Mouse (Mus musculus): Measurements from ENCODE around the gene Fam166a.

Gene Fam166a

DNA sequence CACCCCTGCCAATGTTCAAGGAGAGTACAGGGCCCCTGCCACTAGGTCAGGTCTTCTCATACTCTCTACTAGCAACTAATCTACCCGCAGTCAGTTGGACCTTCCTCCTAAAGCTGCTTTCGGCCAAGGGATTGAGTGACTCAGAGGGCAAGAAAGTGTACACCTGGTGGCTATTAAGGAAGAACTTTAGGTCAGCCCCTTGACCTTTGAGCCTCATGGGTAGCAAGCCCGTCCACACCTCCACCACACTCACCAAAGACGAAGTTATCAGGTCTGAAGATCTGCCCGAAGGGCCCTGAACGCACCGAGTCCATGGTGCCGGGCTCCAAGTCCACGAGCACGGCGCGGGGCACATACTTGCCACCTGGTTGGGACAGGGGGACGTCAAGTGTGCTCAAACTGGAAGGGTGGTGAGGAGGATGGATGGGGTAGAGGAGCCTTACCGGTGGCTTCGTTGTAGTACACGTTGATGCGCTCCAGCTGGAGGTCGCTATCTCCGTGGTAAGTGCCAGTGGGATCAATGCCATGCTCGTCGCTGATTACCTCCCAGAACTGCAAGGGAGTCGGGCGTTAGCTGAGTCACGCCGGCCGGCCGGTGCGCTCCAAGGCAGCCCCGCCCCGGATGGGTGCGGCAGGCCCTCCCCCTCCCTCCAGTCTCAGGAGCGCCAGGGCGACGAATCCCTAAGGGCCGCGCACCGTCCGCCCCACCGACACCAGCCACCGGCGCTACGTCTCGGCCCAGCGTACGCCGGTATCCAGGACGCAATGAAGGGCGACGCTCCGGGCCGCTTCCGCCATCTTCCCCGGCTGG, 5.3 kb downstream of the Fam166a start:
- peak; percentile 86 for DNase-seq (ENCODE audit: low read depth)

DNA sequence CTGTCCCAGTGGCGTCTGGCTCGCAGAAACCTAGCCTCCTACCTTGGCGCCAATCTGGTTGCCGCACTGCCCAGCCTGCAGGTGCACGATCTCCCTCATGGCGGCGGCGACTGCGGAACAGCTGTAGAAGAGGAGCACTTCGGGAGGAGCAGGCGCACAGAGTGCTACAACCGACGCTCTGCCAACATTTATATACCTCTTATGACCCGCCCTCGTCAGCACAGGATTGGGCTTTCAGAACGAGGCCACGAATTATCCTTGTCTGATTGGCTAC, 5.9 kb downstream of the Fam166a start, which contains the start of gene Tubb4b:
TSS of gene Tubb4b (minus strand) at position 211 of the 274 bp plus-strand sequence.
- no peak for DNase-seq (ENCODE audit: low read depth)

DNA sequence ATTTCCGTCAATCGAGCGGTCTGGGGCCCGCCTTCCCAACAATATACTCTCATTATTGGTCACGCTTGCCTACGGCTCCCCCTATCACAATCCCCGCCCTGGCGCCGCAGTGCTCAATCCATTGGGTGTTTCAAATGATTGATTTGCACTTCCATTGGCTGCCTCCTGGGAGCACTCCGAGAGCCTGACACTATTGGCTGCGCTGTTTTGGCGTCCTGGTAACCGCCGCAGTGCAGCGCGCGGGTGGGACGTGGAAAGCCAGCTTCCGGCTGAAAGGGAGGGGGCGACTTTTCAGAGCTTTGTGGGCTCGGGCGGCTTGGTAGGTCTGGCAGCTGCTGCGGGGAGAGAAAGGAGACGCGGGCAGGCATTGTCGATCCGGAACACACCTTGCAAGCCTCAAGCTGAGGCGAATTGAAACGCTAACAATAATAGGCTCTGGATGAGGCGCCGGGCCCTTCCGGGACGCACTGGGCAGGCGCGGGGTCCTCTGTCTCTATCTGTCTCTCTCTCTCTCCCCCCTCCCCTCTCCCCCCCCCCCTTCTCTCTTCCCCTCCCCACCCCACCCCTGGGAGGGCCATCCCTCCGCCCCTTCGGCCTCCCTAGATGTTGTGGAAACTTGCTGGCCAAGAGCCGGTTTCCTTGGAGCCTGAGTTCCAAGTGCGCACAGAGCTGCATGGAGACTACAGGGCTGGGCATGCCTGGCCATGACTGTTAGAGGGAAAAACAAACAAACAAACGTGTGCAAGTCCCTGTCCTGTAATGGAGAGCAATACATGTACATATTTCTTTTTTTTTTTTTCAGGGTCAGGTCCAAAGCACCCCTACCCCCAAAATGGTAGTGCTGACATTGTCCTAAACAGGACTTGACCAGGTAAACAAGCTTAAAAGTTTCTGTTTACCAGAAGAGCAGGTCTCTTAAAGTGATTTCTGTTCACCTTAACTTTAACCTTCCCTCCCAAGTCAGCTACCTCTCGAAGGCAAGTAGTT, 6.5 kb downstream of the Fam166a start:
- DNase-seq (ENCODE audit: low read depth): peak; percentile 99

DNA sequence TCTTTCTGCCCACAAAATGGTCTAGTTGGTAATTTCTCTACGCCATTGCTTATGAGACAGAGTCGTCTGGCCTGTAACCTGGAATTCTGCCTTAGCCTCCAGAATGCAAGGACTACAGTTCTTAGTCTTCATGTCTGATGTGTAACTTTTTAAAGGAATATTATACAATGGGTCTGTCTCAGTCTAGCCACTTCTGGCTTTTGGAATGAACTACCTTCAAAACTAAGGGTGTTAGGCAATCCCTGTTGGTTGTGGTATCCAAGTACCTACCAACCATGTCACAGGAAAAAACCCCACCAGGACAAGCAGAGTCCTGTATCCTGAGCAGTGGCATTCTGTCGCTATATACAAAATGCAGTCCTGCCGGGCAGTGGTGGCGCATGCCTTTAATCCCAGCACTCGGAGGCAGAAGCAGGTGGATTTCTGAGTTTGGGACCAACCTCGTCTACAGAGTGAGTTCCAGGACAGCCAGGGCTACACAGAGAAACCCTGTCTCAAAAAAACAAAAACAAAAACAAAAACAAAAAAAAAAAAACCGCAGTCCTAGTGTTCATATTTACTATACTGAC, 7.3 kb downstream of the Fam166a start:
- DNase-seq (ENCODE audit: low read depth): peak; percentile 9

DNA sequence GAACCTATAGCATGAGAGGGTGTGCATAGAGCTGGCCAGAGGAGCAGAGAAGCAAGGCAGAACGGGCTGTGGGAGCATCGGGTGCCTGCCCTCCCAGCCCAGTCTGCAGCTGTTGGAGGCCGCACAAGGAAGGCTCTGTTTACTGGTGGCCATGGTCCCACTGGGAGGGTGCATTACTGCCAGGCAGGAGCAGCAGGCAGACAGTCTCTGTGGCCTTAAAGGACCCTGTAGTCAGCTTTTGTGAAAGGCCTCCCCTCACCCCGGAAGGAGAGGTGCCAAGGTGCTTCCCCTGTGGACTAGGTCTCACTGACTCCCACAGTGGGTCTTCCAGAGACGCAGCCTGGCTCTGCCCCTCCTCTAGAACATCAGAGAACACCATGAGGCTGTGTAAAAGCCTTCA, 8.3 kb downstream of the Fam166a start:
- no peak for DNase-seq (ENCODE audit: low read depth)

DNA sequence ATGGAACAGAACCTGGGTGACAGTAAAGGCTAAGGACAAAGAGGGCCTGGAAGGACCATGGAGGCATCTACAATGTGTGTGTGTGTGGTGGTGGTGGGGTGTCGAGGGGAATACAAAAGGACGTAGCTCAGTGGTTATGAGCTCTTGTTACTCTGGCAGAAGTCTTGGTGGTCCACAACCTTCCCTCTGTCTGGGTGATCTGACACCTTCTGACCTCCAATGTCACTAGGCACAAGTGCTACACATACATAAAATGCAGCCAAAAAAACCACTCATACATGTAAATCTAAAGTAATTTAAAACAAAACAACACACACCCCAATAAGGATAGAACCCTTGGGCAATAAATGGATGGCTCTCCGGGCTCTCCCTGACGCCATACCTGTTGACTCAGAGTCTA, 8.9 kb downstream of the Fam166a start:
- DNase-seq (ENCODE audit: low read depth): no peak

DNA sequence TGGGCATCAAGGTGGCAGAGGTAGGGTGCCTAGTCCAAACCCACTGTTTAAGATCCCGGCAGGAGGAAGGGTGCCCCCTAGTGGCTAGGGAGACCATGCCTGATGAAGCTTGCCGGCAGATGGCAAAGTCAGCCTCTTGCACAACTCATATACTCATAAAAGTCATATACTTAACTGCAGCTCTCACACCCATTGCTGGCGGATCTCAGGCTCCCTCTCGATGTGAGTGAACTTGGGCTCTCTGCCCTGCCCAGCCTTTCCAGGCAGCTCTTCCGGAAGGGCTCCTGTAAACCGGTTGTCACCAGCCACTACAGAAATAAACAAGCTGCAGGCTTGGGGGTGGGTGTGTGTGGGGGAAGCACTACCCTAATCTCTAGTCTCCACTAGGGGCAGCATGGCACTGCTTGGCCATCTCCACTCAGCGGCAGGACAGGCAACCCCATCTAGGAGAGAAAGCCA, 9.9 kb downstream of the Fam166a start:
- DNase-seq (ENCODE audit: low read depth): peak; percentile 94

DNA sequence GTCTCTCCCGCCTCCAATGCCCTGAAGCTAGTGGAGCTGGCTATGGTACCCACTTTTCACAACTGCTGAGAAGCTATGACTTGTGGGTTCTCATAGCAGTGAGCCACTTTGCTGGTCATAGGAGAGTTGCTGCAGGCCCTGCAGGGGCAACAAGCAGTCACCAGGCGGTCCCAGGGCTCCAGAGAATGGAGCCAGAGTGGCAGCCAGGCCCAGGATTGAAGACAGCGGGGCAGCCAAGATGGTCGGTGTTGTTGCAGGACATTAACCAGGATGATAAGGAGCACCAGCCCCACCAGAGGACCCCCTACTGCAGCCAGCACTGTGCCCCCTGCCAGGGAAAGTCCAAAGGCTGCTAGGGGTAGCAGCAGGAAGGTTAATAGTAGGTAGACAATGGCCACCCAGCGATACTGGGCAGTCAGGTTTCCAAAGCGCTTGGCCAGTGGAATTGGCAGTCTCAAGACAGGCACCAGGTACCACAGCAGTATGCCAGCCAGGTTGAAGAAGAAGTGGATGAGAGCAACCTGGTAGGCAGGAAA, 10.5 kb downstream of the Fam166a start:
- DNase-seq (ENCODE audit: low read depth): no peak

DNA sequence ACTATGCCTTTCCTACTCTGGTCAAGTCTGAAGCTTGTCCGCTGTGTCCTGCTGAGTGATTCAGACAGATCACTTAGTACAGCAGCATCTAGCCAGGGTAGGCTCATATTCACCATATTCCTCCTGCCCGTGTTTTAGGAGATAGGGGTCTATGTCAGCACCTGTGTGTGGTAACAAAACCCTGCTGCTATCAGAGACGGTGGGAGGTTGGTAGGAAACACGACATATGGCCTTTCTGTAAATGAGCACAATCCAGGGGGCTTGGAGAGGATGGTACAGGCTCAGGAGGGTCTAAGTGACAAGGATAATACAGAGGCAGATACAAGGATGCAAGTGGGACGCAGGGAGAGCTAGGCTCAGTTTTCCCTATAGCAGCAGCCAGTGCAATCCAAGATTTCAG, 11.0 kb downstream of the Fam166a start:
- no peak for DNase-seq (ENCODE audit: low read depth)

DNA sequence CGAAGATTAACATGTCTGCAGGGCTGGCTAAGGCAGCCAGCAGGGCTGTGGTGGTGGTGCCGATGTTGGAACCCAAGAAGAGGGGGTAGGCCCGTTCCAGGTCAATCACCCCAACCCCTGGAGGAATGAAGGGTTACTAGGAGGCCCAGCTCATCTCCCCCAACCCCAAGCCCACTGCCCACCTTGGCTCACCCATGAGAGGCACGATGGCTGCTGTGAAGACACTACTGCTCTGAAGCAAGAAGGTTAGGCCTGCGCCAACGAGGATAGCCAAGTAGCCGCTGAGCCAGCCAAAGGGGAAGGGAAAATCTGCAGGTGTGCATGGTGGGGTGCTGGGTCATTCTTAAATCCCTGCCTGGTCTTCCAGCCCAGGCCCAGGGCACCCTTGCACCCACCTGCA, 12.0 kb downstream of the Fam166a start:
- DNase-seq (ENCODE audit: low read depth): no peak

DNA sequence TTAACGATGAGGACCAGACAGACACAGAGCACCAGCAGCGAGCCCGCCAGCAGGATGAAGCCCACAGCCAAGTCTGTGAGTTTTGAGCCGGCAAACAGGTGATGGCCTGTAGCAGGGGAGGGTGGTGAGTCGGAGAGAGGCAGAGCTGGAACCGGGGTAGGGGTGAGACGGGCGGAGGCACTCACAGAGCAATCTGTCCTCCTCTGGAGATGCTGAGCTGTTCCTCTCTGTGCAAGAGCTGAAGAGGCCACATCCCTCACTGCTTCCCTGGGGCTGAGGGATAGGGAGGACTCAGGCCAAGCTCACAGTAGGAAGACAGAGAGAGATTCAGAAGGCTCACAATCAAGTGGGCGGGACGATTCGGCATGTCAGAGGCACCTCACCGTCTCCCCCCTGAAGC, 12.5 kb downstream of the Fam166a start:
- DNase-seq (ENCODE audit: low read depth): no peak

DNA sequence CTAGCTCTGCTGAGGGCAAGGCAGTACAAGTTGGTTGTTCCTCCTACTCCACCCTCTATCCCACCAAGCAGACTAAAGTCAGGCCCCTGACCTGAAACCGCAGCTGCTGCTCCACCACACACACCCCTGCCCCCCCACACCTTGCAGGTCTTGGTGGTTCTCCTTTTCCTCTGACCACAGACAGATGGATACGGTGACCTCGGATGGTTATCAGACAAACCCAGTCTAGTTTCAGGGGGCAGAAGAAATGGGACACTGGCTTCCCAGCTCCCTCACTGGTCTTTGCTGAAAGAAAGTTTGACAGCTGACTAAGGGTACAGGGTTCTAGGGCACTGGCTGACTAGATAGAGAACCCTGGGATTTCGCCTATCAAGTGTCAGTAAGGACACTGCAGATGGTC, 14.9 kb downstream of the Fam166a start:
- no peak for DNase-seq (ENCODE audit: low read depth)

DNA sequence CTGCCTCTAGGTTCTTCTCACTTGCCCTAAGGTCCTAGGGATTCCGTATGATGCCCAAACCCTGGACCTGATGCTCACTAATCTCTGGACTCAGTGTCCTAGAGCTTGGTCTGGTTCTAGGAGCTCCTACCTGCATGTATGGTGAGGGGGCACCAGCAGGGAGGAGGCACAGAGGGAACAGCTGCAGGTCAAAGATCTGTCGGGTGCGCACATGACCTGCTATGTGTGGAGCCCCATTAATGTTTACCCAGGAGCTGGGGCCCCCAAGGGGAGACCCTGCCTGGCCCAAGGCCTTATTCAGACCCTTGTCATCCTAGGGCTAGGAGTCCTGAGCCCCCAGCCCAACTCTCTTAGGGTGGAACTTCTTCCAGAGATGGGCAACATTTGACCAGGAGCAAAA, 15.5 kb downstream of the Fam166a start, which contains the start of gene Slc34a3:
TSS of gene Slc34a3 (minus strand) at position 315 of the 400 bp plus-strand sequence.
- no peak for DNase-seq (ENCODE audit: low read depth)

DNA sequence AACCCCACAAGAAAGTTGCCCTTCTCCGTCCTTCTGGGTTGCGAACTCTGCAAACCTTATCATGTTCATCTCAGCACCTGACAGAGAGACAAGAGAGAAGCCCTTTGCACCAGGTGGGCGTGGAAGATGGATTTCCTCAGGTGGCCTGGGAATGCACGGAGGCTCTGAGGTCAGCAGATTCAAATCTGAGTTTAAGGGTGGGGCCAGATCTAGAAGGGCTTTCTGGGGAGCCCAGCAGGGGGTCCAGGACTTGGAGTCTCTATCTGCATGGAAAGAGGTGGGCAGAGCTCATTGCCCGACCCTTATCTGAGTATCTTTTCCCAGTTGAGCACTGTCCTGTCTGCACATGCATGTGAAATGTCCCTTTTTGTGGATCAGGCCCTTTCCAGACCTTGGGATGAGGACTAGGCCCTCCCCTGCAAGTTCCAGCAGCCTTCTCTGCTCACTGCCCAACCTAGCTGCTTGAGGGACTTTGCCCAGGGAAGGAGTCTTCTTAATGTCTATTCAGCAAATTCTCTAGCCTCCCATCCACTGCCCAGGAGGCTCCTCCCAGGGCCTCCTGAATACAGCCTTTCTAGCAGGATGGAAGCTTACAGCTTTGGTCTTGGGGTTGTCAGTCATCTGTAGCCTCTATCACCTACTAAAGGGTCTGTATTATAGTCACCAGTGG, 16.1 kb downstream of the Fam166a start:
- no peak for DNase-seq (ENCODE audit: low read depth)

DNA sequence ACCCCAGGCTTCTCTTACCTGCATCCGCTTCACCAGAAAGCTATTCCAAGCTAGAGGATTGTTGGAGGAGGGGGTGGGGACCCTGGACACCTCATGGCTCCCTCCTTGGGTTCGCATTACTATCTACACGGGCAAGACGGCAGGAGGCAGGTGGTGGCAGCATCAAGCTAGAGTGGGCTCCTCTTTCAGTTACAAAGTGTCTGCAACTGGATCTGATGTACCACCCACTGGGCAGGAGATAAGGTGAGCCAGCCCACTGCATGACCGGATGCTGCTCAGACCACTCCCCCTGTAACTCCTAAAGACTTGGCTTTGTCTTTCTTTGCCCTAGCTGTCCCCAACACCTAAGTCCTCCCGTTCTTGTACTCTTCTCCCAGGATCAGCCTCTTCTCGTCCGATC, 18.1 kb downstream of the Fam166a start, which contains the start of gene Rnf224:
TSS of gene Rnf224 (minus strand) at position 174 of the 400 bp plus-strand sequence.
- DNase-seq (ENCODE audit: low read depth): no peak

DNA sequence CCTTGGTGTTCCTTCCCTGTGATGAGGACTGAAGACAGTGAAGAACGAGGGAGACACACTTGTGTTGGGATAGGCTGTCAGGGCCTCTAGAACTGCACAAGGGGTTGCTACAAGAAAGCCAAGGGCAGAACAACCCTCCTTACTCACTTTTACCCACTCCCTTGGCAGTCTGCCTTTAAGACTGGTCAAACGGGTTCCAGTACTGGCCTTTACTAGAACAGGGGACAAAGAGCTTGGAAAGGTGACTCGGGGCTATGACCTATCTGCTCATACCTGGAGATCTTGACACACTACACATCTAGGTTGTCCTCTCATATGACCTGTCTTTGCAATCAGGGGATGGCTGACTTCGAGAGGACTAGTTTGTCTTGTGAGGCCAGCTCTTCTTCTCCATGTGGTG, 19.0 kb downstream of the Fam166a start:
- no peak for DNase-seq (ENCODE audit: low read depth)

DNA sequence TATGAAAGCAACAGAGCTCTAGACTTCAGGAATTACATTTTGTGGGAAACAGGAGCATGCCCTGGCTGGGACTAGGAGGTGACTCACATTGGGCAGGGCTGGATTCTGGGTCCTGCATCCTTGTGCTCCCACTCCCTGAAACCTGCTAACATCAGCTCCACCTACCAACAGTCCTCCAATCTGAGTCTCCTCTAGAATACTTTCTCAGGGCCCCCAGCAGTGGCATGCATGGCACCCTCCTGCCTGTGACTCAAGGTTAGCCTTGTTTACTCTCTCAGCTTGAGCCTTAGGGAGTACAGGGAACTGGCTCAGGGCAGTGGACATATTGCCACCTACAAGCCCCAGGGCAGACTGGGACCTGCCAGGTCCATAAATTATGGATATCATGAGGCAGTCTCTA, 19.6 kb downstream of the Fam166a start:
- DNase-seq (ENCODE audit: low read depth): no peak

DNA sequence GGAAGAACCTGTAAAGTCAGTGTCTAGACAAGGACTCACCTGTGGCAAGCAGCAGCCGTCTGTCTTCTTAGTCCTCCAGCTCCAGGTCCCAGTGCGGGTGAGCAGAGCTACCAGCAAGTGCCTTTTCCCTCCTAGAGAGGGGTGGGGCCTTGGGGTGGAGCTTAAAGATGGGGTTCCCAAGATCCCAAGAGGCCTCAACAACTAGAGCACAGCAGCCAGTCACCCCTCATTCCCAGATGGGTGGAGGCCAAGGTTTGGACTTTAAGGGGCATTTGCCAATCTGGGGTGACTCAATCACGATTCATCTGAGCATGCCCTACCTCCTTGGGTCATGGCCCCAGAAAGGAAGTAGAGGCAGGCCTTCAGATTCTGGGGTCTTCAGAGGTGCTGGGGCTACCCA, 21.2 kb downstream of the Fam166a start:
- no peak for DNase-seq (ENCODE audit: low read depth)

DNA sequence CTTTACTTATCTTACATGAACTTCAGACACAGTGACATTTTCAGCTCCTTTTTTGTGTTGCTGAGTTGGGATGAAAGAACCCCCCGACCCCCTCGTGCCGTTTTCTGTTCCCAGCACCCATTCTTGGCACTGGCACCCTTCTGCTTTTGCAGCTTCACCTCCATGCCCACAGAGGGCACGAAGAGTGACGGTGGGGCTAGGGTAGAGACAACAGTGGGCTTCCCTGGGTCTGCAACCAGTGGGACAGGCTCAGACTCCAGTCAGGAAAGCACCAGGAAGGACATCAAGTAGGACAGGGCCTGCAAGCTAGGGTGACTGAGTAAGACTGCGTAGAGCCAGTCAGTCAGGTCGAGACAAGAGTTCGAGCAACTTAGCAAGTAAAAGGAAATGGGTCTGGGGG, 21.8 kb downstream of the Fam166a start:
- no peak for DNase-seq (ENCODE audit: low read depth)

DNA sequence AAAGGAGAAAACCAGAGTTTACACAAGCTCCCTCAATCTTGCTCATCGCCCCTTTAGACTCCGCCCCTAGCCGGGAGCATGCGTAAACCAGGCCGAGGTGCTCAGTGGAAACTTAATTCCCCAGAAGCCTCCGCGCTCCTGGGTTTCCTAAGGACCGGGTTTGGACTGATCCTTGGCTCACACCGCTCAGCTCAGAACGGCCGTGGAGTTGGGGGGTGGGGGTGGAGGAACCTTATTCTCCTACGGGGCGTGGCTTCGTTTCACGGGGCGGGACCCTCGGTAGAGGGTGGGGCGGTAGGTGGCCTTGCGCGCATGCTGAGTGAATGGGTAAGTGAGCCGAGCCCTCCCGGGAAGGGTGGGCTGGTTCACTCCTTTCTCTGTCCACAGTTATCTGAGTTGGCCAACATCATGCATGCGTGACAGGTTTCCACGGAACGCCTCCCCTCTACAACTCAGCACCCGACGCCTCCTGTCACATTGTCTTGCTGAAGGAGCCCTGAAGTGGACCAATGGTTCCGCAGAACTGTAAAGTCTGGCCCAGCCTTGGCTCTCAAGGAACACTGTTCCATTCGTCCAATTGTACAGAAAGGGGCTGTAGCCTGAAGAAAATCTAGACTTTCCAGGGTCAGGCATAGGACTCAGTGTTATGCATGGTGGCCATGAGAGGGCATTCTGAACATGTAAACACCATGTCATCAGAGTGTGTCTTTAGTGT, 22.3 kb downstream of the Fam166a start:
- no peak for DNase-seq (ENCODE audit: low read depth)

DNA sequence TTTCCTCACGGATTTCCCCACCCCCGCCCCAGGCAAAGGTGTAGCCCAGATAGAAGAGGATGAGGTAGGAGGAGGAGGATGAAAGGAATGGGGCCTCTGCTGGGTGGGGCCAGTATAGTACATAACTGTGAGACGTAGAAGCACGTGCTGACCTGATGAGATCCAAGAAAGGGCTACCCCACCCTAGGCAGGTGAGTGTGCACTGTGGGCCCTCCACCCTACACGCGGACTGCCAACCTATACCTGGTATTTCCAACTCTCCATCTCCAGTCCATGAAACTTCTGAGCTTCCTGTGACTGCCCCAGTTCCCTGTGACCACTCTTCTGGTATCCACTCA, 22.9 kb downstream of the Fam166a start:
- no peak for DNase-seq (ENCODE audit: low read depth)

Measured in NIH3T3 (cell line).